Mouse (Mus musculus) embryo, embryonic 10 days (tissue): Measurements from ENCODE around the gene Tiparp.

Experiments
- DNase-seq: peaks from one replicate; pipeline ENCODE4 v3.0.0-alpha.2; 2015; ENCODE audit warnings: low spot score

Gene Tiparp

GRCm38 (mm10) chr3:65527691-65528601 is at the start of gene Tiparp:
Gene Tiparp, plus strand, starts transcription at chr3:65528410.
- DNase-seq, result peak; percentile 95

GRCm38 (mm10) chr3:65480676-65481075 is 47.5 kb upstream of the Tiparp start:
- DNase-seq, result no peak

- DNase-seq, result no peak
Measured at GRCm38 (mm10) chr3:65482266-65482665, 45.9 kb upstream of the Tiparp start.

- DNase-seq, result no peak
Measured at GRCm38 (mm10) chr3:65482698-65483407, 45.4 kb upstream of the Tiparp start.

- DNase-seq, result no peak
Measured at GRCm38 (mm10) chr3:65484161-65484733, 44.0 kb upstream of the Tiparp start.

GRCm38 (mm10) chr3:65487419-65488088 is 40.7 kb upstream of the Tiparp start:
- no peak for DNase-seq

GRCm38 (mm10) chr3:65488556-65489244 is 39.5 kb upstream of the Tiparp start:
- DNase-seq, result no peak

- no peak for DNase-seq
Measured at GRCm38 (mm10) chr3:65489601-65490000, 38.6 kb upstream of the Tiparp start.

GRCm38 (mm10) chr3:65494291-65494763 is 33.9 kb upstream of the Tiparp start:
- DNase-seq, result peak; percentile 33

- DNase-seq, result no peak
Measured at GRCm38 (mm10) chr3:65507766-65508165, 20.4 kb upstream of the Tiparp start.

GRCm38 (mm10) chr3:65510588-65510987 is 17.6 kb upstream of the Tiparp start:
- no peak for DNase-seq

GRCm38 (mm10) chr3:65515751-65516150 is 12.5 kb upstream of the Tiparp start:
- no peak for DNase-seq

GRCm38 (mm10) chr3:65516526-65516925 is 11.7 kb upstream of the Tiparp start:
- no peak for DNase-seq

GRCm38 (mm10) chr3:65517141-65517540 is 11.1 kb upstream of the Tiparp start:
- no peak for DNase-seq

- DNase-seq, result no peak
Measured at GRCm38 (mm10) chr3:65517747-65518527, 10.3 kb upstream of the Tiparp start.

GRCm38 (mm10) chr3:65521391-65521790 is 6.8 kb upstream of the Tiparp start:
- peak; percentile 30 for DNase-seq

GRCm38 (mm10) chr3:65523397-65523796 is 4.8 kb upstream of the Tiparp start:
- peak; percentile 26 for DNase-seq

- no peak for DNase-seq
Measured at GRCm38 (mm10) chr3:65525731-65526130, 2.5 kb upstream of the Tiparp start.

GRCm38 (mm10) chr3:65527196-65527595 is 1.0 kb upstream of the Tiparp start:
- DNase-seq, result no peak

- peak; percentile 84 for DNase-seq
Measured at GRCm38 (mm10) chr3:65528614-65529470, 632 bp downstream of the Tiparp start.
